Mouse (Mus musculus) CD4-positive, CD25-positive, alpha-beta regulatory T cell, adult 2 months (primary cell): ENCODE data around the gene Masp1.
A peak's percentile ranks its signal among the peaks of the same experiment; 100 is the strongest.

Experiments
- DNase-seq: peaks from one replicate; pipeline ENCODE4 v3.0.0-alpha.2; 2012; ENCODE audit warnings: low read depth, low spot score

Gene Masp1

GRCm38 (mm10) chr16:23463671-23464347 is 56.8 kb downstream of the Masp1 start:
- no peak for DNase-seq

GRCm38 (mm10) chr16:23458906-23459588 is 61.6 kb downstream of the Masp1 start:
- no peak for DNase-seq

GRCm38 (mm10) chr16:23457338-23457737 is 63.3 kb downstream of the Masp1 start:
- peak; percentile 2 for DNase-seq

GRCm38 (mm10) chr16:23456534-23456933 is 64.1 kb downstream of the Masp1 start:
- no peak for DNase-seq

GRCm38 (mm10) chr16:23454376-23454775 is 66.2 kb downstream of the Masp1 start:
- DNase-seq, result no peak

GRCm38 (mm10) chr16:23452476-23452875 is 68.1 kb downstream of the Masp1 start:
- peak; percentile 52 for DNase-seq

GRCm38 (mm10) chr16:23450816-23451215 is 69.8 kb downstream of the Masp1 start:
- DNase-seq, result no peak

- no peak for DNase-seq
Observed at GRCm38 (mm10) chr16:23449946-23450345, 70.7 kb downstream of the Masp1 start.

- DNase-seq, result no peak
Observed at GRCm38 (mm10) chr16:23444231-23444630, 76.4 kb downstream of the Masp1 start.

GRCm38 (mm10) chr16:23437404-23438166 is 83.0 kb downstream of the Masp1 start:
- DNase-seq, result peak; percentile 44

GRCm38 (mm10) chr16:23429991-23430390 is 90.6 kb downstream of the Masp1 start:
- DNase-seq, result no peak

- DNase-seq, result no peak
Observed at GRCm38 (mm10) chr16:23428647-23429319, 91.8 kb downstream of the Masp1 start, which contains the start of gene Rtp1. Gene Rtp1, plus strand, starts transcription at chr16:23429133.

GRCm38 (mm10) chr16:23427701-23428100 is 92.9 kb downstream of the Masp1 start:
- no peak for DNase-seq

- DNase-seq, result no peak
Observed at GRCm38 (mm10) chr16:23423825-23424224, 96.8 kb downstream of the Masp1 start.

GRCm38 (mm10) chr16:23419565-23420085 is 101.0 kb downstream of the Masp1 start:
- no peak for DNase-seq

GRCm38 (mm10) chr16:23417456-23418240 is 103.0 kb downstream of the Masp1 start:
- DNase-seq, result no peak

GRCm38 (mm10) chr16:23416657-23417293 is 103.8 kb downstream of the Masp1 start:
- no peak for DNase-seq

- no peak for DNase-seq
Observed at GRCm38 (mm10) chr16:23416261-23416656, 104.4 kb downstream of the Masp1 start.

GRCm38 (mm10) chr16:23412930-23413329 is 107.7 kb downstream of the Masp1 start:
- DNase-seq, result no peak

- DNase-seq, result peak; percentile 87
Observed at GRCm38 (mm10) chr16:23403008-23403755, 117.4 kb downstream of the Masp1 start.
